Mouse (Mus musculus) forebrain, embryonic 12.5 days (tissue): ENCODE measurements around the gene Olfr630. TPM values are rescaled to one million over a fixed set of nuclear protein-coding genes. Genes with fewer than 3 reads are reported as not detected.
"Not testable (repeated sequence)": the region's sequence is repeated elsewhere in the genome, so short reads cannot be mapped to it uniquely, and the experiment has no call there.

Experiments
- ATAC-seq: fragments of 200-750 bp; cut with Nextera tagmentation; 2 replicates; pipeline ENCODE4 v1.8.0; 2017; ENCODE audit warnings: moderate TSS enrichment; ENCODE audit not compliant: low FRiP score
- H3K27ac ChIP-seq: fragments of 300-500 bp; sonication (generic); 2 replicates; pipeline ENCODE4 v1.5.1; 2016; ENCODE audit warnings: mild to moderate bottlenecking
- H3K27me3 ChIP-seq: fragments of 300-500 bp; sonication (generic); 2 replicates; pipeline ENCODE4 v1.6.1; 2016; ENCODE audit warnings: mild to moderate bottlenecking
- H3K36me3 ChIP-seq: fragments of 300-500 bp; sonication (generic); replicated peaks from 2 replicates; pipeline ENCODE4 v1.6.1; 2016; ENCODE audit warnings: mild to moderate bottlenecking
- H3K4me1 ChIP-seq: fragments of 300-500 bp; sonication (generic); 2 replicates; pipeline ENCODE4 v1.6.1; 2016
- H3K4me2 ChIP-seq: fragments of 300-500 bp; sonication (generic); 2 replicates; pipeline ENCODE4 v1.6.1; 2016; ENCODE audit warnings: mild to moderate bottlenecking, moderate library complexity
- H3K4me3 ChIP-seq: fragments of 300-500 bp; sonication (generic); replicated peaks from 2 replicates; pipeline ENCODE4 v1.5.1; 2016; ENCODE audit warnings: mild to moderate bottlenecking
- H3K9ac ChIP-seq: fragments of 300-500 bp; sonication (generic); 2 replicates; pipeline ENCODE4 v1.6.1; 2016; ENCODE audit warnings: mild to moderate bottlenecking
- H3K9me3 ChIP-seq: fragments of 300-500 bp; sonication (generic); 2 replicates; pipeline ENCODE4 v1.6.1; 2016
- WGBS: fragments of 180-500 bp; shearing (Covaris S2); methylation state at CpG from one replicate; pipeline ENCODE4 v1.1.7; 2016; 5-methylcytosine and 5-hydroxymethylcytosine counted together
- polyA plus RNA-seq: library from polyadenylated mRNA; unstranded; fragments of >200 nt; fragmentation: Nextera tagmentation; extraction: Ambion mirVana; gene quantifications from 2 replicates; pipeline ENCODE4 v1.2.1, GENCODE M21; 2016

Gene Olfr630
- not detected in 2 replicates for polyA plus RNA-seq

DNA sequence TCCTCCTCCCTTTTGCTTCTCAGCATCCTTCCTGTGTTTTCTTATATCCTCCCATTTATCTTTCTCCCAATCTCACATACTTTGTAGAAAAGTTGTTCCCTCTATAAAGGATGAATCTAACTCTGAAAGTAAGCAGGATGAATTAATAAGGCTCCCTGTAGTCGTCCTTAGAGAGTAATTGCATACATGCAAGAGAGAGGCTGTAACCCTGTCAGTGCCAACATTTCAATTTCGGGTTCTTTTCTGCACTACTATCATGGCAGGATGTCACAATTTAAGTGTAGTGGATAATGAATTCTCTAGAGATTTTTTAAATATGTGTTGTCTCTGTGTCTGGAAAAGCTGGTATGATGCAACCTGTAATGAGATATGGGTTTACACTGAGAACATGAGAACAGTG lies at the start of gene Olfr630:
Gene Olfr630 (minus strand): TSS at position 101 of the 400 bp plus-strand sequence.
- no peak within 1 kb of the TSS for H3K9ac ChIP-seq
- no peaks in the 10 kb centered on the region for H3K4me1 ChIP-seq
- no peak for ATAC-seq
- no peak within 1 kb of the TSS for H3K4me2 ChIP-seq
- 51% methylated on average over 2 of the region's 2 CpGs for WGBS
- no peaks in the 10 kb centered on the region for H3K36me3 ChIP-seq
- H3K27ac ChIP-seq, result no peak within 1 kb of the TSS
- H3K9me3 ChIP-seq, result no peaks in the 10 kb centered on the region
- H3K27me3 ChIP-seq, result no peaks in the 10 kb centered on the region
- no peak within 1 kb of the TSS for H3K4me3 ChIP-seq

GRCm38 (mm10) chr7:103806856-103807255 lies 49.7 kb upstream of the Olfr630 start:
- Histone ChIP-seq H3K27me3 (no peaks in the 10 kb centered on the region), H3K36me3 (no peaks in the 10 kb centered on the region), H3K4me2 (no peak overlapping the region), H3K4me3 (no peak overlapping the region), H3K27ac (no peak overlapping the region), H3K4me1 (no peaks in the 10 kb centered on the region), H3K9ac (no peak overlapping the region), H3K9me3 (no peaks in the 10 kb centered on the region)
- 63% methylated on average over 1 of the region's 1 CpGs for WGBS
- no peak for ATAC-seq

- no peak overlapping the region for H3K4me3 ChIP-seq
- no peak overlapping the region for H3K4me2 ChIP-seq
- no peak overlapping the region for H3K27ac ChIP-seq
- H3K27me3 ChIP-seq, result no peaks in the 10 kb centered on the region
- no peak overlapping the region for H3K9ac ChIP-seq
- ATAC-seq, result no peak
- 20% methylated on average over 4 of the region's 4 CpGs for WGBS
- H3K9me3 ChIP-seq, result no peaks in the 10 kb centered on the region
- no peaks in the 10 kb centered on the region for H3K4me1 ChIP-seq
- H3K36me3 ChIP-seq, result no peaks in the 10 kb centered on the region
Measured at GRCm38 (mm10) chr7:103792669-103793388, 35.7 kb upstream of the Olfr630 start.

DNA sequence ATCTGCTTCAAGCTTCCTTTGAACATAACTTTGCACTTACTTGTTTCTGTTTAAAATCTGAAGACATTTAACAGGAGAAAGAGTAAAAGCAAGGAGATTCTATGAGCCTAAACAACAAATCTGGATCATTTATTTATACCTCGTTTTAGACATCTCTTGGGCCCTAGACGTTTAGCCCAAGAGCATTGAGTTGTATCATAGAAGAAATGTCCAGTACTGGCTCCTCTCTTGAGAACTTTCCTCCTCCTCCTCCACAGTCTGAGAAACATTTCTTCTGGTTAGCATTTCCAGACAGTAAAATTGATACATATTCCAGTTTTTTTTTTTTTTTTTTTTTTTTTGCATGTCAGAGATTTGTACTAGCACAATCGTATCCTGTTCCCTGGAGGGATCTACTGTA lies 34.6 kb upstream of the Olfr630 start, which contains the start of gene Olfr67:
Gene Olfr67 (minus strand): TSS at position 101 of the 400 bp plus-strand sequence.
- Histone ChIP-seq H3K9me3 (no peaks in the 10 kb centered on the region), H3K27ac (no peak within 1 kb of the TSS), H3K4me3 (no peak within 1 kb of the TSS), H3K4me1 (no peaks in the 10 kb centered on the region), H3K9ac (no peak within 1 kb of the TSS), H3K27me3 (no peaks in the 10 kb centered on the region), H3K4me2 (no peak within 1 kb of the TSS), H3K36me3 (no peaks in the 10 kb centered on the region)
- no peak for ATAC-seq
- 87% methylated on average over 3 of the region's 3 CpGs for WGBS

- no peaks in the 10 kb centered on the region for H3K9me3 ChIP-seq
- H3K9ac ChIP-seq, result no peak within 1 kb of the TSS
- no peak within 1 kb of the TSS for H3K4me2 ChIP-seq
- ATAC-seq, result no peak
- no peaks in the 10 kb centered on the region for H3K4me1 ChIP-seq
- 73% methylated on average over 3 of the region's 3 CpGs for WGBS
- no peak within 1 kb of the TSS for H3K4me3 ChIP-seq
- H3K27me3 ChIP-seq, result no peaks in the 10 kb centered on the region
- no peak within 1 kb of the TSS for H3K27ac ChIP-seq
- no peaks in the 10 kb centered on the region for H3K36me3 ChIP-seq
Measured at GRCm38 (mm10) chr7:103779598-103779997, 22.5 kb upstream of the Olfr630 start, which contains the start of gene Olfr68. Olfr68 (minus strand) TSS chr7:103779698.

GRCm38 (mm10) chr7:103777652-103778051 lies 20.5 kb upstream of the Olfr630 start:
- 83% methylated on average over 4 of the region's 4 CpGs for WGBS
- not testable (repeated sequence) for H3K9me3 ChIP-seq, H3K4me3 ChIP-seq, H3K36me3 ChIP-seq, H3K27ac ChIP-seq, H3K27me3 ChIP-seq, ATAC-seq, H3K4me2 ChIP-seq, H3K4me1 ChIP-seq, H3K9ac ChIP-seq

GRCm38 (mm10) chr7:103771494-103771893 lies 14.4 kb upstream of the Olfr630 start, which contains the start of gene Olfr69:
Olfr69 (minus strand) TSS chr7:103771594.
- Histone ChIP-seq H3K4me2 (no peak within 1 kb of the TSS), H3K4me3 (no peak within 1 kb of the TSS), H3K36me3 (no peaks in the 10 kb centered on the region), H3K27me3 (no peaks in the 10 kb centered on the region), H3K27ac (no peak within 1 kb of the TSS), H3K4me1 (no peaks in the 10 kb centered on the region), H3K9me3 (no peaks in the 10 kb centered on the region), H3K9ac (no peak within 1 kb of the TSS)
- ATAC-seq, result no peak
- 80% methylated on average over 2 of the region's 2 CpGs for WGBS

GRCm38 (mm10) chr7:103767687-103768086 lies 10.6 kb upstream of the Olfr630 start:
- H3K9me3 ChIP-seq, H3K9ac ChIP-seq, H3K4me1 ChIP-seq, H3K27me3 ChIP-seq, H3K36me3 ChIP-seq, H3K4me3 ChIP-seq, ATAC-seq, H3K27ac ChIP-seq, H3K4me2 ChIP-seq: not testable (repeated sequence)
- 94% methylated on average over 6 of the region's 6 CpGs for WGBS

DNA sequence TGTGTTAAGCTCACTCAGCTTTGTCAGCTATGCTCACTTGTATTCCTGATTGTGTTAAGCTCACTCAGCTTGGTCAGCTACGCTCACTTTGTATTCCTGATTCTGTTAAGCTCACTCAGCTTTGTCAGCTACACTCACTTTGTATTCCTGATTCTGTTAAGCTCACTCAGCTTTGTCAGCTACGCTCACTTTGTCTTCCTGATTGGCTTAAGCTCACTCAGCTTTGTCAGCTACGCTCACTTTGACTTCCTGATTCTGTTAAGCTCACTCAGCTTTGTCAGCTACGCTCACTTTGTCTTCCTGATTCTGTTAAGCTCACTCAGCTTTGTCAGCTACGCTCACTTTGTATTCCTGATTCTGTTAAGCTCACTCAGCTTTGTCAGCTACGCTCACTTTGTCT lies 5.1 kb upstream of the Olfr630 start:
- H3K27me3 ChIP-seq, H3K27ac ChIP-seq, H3K4me1 ChIP-seq, H3K4me2 ChIP-seq, H3K9me3 ChIP-seq, H3K36me3 ChIP-seq, H3K4me3 ChIP-seq, H3K9ac ChIP-seq, ATAC-seq: not testable (repeated sequence)
- WGBS, result 92% methylated on average over 6 of the region's 6 CpGs

DNA sequence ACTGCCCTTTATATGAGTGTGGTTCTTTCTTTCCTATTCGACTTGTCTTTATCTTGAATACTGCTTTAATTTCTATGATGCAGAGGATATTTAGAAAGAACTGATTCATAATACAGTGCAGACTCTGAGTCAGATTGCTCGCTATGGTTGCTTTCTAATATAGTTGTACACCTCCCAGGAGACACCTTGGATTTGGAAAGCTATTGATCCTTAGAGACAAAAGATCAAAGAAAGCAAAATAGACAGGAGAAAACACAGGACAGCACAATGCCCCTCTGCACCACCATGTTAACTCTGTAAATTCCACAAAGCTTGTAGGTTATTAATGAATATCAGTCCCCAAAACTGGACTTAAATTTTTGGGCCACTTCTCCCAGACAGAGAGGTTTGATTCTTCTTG lies 12.3 kb downstream of the Olfr630 start, which contains the start of gene Olfr629:
Gene Olfr629 (minus strand): TSS at position 101 of the 400 bp plus-strand sequence.
- no peak within 1 kb of the TSS for H3K9ac ChIP-seq
- H3K4me3 ChIP-seq, result no peak within 1 kb of the TSS
- H3K36me3 ChIP-seq, result no peaks in the 10 kb centered on the region
- WGBS, result 82% methylated on average over 2 of the region's 2 CpGs
- no peaks in the 10 kb centered on the region for H3K4me1 ChIP-seq
- no peaks in the 10 kb centered on the region for H3K27me3 ChIP-seq
- H3K27ac ChIP-seq, result no peak within 1 kb of the TSS
- no peak for ATAC-seq
- no peaks in the 10 kb centered on the region for H3K9me3 ChIP-seq
- no peak within 1 kb of the TSS for H3K4me2 ChIP-seq

- no peaks in the 10 kb centered on the region for H3K9me3 ChIP-seq
- ATAC-seq, result no peak
- H3K4me1 ChIP-seq, result no peaks in the 10 kb centered on the region
- H3K4me2 ChIP-seq, result no peak within 1 kb of the TSS
- no peak within 1 kb of the TSS for H3K27ac ChIP-seq
- no peaks in the 10 kb centered on the region for H3K27me3 ChIP-seq
- H3K9ac ChIP-seq, result no peak within 1 kb of the TSS
- WGBS, result 82% methylated on average over 1 of the region's 1 CpGs
- H3K36me3 ChIP-seq, result no peaks in the 10 kb centered on the region
- H3K4me3 ChIP-seq, result no peak within 1 kb of the TSS
Measured at GRCm38 (mm10) chr7:103730074-103730473, 27.1 kb downstream of the Olfr630 start, which contains the start of gene Olfr628. Olfr628 (plus strand) TSS chr7:103730374.

DNA sequence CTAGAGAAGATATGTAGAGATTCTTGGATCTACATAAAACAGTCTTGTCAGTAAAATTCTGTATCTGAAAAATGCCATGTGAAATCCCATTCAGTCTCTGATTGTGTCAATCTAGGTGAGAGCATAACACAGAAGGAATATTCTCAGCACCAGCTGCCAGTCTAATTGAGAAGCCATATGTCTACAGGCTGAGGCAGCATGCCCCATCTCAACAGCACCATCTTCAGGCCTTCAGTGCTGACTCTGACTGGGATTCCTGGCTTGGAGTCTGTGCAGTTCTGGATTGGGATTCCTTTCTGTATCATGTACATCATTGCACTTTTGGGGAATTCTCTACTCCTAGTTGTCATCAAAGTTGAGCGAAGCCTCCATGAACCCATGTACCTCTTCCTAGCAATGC lies 40.7 kb downstream of the Olfr630 start:
- not testable (repeated sequence) for H3K4me3 ChIP-seq, H3K9me3 ChIP-seq, H3K4me2 ChIP-seq, H3K27me3 ChIP-seq, H3K36me3 ChIP-seq, H3K27ac ChIP-seq, H3K9ac ChIP-seq, ATAC-seq, H3K4me1 ChIP-seq
- WGBS, result 100% methylated on average over 1 of the region's 1 CpGs

DNA sequence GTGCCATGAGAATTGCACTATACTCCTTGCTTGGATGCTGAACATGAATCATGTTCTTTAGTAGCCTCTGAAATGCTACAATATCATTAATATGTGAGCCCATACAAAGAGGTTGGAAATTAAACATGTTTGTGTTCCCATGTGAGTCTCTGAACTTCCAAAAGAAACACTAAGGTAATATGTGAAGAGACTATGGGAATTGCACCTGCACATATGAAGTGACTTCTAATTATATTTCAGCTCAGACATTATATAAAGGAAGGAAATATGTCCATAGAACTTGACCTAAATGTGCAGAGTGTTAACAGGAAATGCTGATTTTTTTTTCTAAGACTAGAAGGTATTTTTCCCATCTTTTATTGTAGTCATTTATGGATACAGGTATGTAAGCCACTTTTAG lies 42.8 kb downstream of the Olfr630 start, which contains the start of gene Olfr243:
Gene Olfr243 (plus strand): TSS at position 301 of the 400 bp plus-strand sequence.
- H3K27ac ChIP-seq, result no peak within 1 kb of the TSS
- H3K4me3 ChIP-seq, result no peak within 1 kb of the TSS
- no peaks in the 10 kb centered on the region for H3K27me3 ChIP-seq
- no peaks in the 10 kb centered on the region for H3K36me3 ChIP-seq
- no peaks in the 10 kb centered on the region for H3K4me1 ChIP-seq
- no peak within 1 kb of the TSS for H3K4me2 ChIP-seq
- no peak for ATAC-seq
- H3K9ac ChIP-seq, result no peak within 1 kb of the TSS
- no peaks in the 10 kb centered on the region for H3K9me3 ChIP-seq
